Mouse (Mus musculus): Measurements from ENCODE around the gene Dnaja4.

- no peak for TF ChIP-seq CTCF (IDR thresholded peaks at IDR 0.05; ENCODE audit: borderline replicate concordance, insufficient read depth, low read length)
- no peak for TF ChIP-seq POLR2A (IDR thresholded peaks at IDR 0.05; ENCODE audit: low read depth, low read length)
These were observed 53.7 kb downstream of the Dnaja4 start for GRCm38 (mm10) chr9:54752201-54752943.

Measured in embryonic fibroblast, embryonic 13.5 days (primary cell).